Mouse (Mus musculus) large intestine, adult 2 months (tissue): ENCODE measurements around the gene Ttll8. TPM values are rescaled to one million over a fixed set of nuclear protein-coding genes. Genes with fewer than 3 reads are reported as not detected.
A peak's percentile ranks its signal among the peaks of the same experiment; 100 is the strongest.

Experiments used
- DNase-seq: peaks from one replicate; pipeline ENCODE4 v3.0.0-alpha.2; 2012; ENCODE audit warnings: low read depth, low spot score
- WGBS: fragments of 180-500 bp; shearing (Covaris S2); methylation state at CpG from one replicate; pipeline ENCODE4 v1.1.7; 2018; 5-methylcytosine and 5-hydroxymethylcytosine counted together
- polyA plus RNA-seq: library from polyadenylated mRNA; depleted of rRNA; stranded (reverse); fragments of >200 nt; gene quantifications from 2 replicates; pipeline ENCODE4 v1.2.3, GENCODE M21; 2012

Ttll8 gene
- polyA plus RNA-seq, 1 experiment = not detected

- no peak for DNase-seq
- 73% methylated on average over 10 of the region's 10 CpGs for WGBS
These were observed 21.6 kb downstream of the Ttll8 start for GRCm38 (mm10) chr15:88932667-88933066.

- 48% methylated on average over 6 of the region's 6 CpGs for WGBS
- DNase-seq = no peak
These were observed 32.3 kb downstream of the Ttll8 start for GRCm38 (mm10) chr15:88921992-88922310.

GRCm38 (mm10) chr15:88921131-88921991, 32.9 kb downstream of the Ttll8 start:
- 12% methylated on average over 12 of the region's 12 CpGs for WGBS
- DNase-seq = peak; percentile 65

GRCm38 (mm10) chr15:88920065-88920464, 34.2 kb downstream of the Ttll8 start:
- DNase-seq = no peak
- WGBS = 89% methylated on average over 1 of the region's 1 CpGs

- WGBS = 25% methylated on average over 12 of the region's 12 CpGs
- no peak for DNase-seq
These were observed 34.9 kb downstream of the Ttll8 start for GRCm38 (mm10) chr15:88919328-88919727.

GRCm38 (mm10) chr15:88917126-88917525, 37.1 kb downstream of the Ttll8 start:
- 93% methylated on average over 8 of the region's 8 CpGs for WGBS

GRCm38 (mm10) chr15:88916366-88916765, 37.9 kb downstream of the Ttll8 start:
- no peak for DNase-seq
- 16% methylated on average over 3 of the region's 3 CpGs for WGBS

More at GRCm38 (mm10) chr15:88917126-88917525, 37.1 kb downstream of the Ttll8 start:
- no peak for DNase-seq

- DNase-seq = no peak
- WGBS = 95% methylated on average over 7 of the region's 7 CpGs
These were observed 39.2 kb downstream of the Ttll8 start for GRCm38 (mm10) chr15:88915046-88915445.

- DNase-seq = no peak
- WGBS = 86% methylated on average over 4 of the region's 4 CpGs
These were observed 47.9 kb downstream of the Ttll8 start for GRCm38 (mm10) chr15:88906347-88906746.

GRCm38 (mm10) chr15:88904056-88904811, 50.0 kb downstream of the Ttll8 start:
- 84% methylated on average over 14 of the region's 14 CpGs for WGBS
- DNase-seq = no peak

- no peak for DNase-seq
- 82% methylated on average over 1 of the region's 1 CpGs for WGBS
These were observed 51.1 kb downstream of the Ttll8 start for GRCm38 (mm10) chr15:88903086-88903485.

- no peak for DNase-seq
- 74% methylated on average over 15 of the region's 15 CpGs for WGBS
These were observed 51.9 kb downstream of the Ttll8 start for GRCm38 (mm10) chr15:88902200-88902875.

- no peak for DNase-seq
- WGBS = 75% methylated on average over 10 of the region's 10 CpGs
These were observed 57.8 kb downstream of the Ttll8 start for GRCm38 (mm10) chr15:88896341-88896980.

GRCm38 (mm10) chr15:88895891-88896290, 58.3 kb downstream of the Ttll8 start:
- DNase-seq = no peak
- 52% methylated on average over 6 of the region's 6 CpGs for WGBS

- DNase-seq = no peak
- 68% methylated on average over 7 of the region's 7 CpGs for WGBS
These were observed 59.1 kb downstream of the Ttll8 start for GRCm38 (mm10) chr15:88895119-88895518.

- no peak for DNase-seq
- 65% methylated on average over 5 of the region's 5 CpGs for WGBS
These were observed 61.3 kb downstream of the Ttll8 start for GRCm38 (mm10) chr15:88892876-88893275.

- 72% methylated on average over 1 of the region's 1 CpGs for WGBS
- DNase-seq = no peak
These were observed 62.0 kb downstream of the Ttll8 start for GRCm38 (mm10) chr15:88892252-88892651.

GRCm38 (mm10) chr15:88891676-88892040, 62.6 kb downstream of the Ttll8 start:
- WGBS = 51% methylated on average over 8 of the region's 8 CpGs
- DNase-seq = no peak

GRCm38 (mm10) chr15:88890751-88891675, 63.2 kb downstream of the Ttll8 start:
- peak; percentile 75 for DNase-seq
- WGBS = 1% methylated on average over 39 of the region's 41 CpGs
